Mouse (Mus musculus): Measurements from ENCODE around the gene Uts2r.

Uts2r gene

DNA sequence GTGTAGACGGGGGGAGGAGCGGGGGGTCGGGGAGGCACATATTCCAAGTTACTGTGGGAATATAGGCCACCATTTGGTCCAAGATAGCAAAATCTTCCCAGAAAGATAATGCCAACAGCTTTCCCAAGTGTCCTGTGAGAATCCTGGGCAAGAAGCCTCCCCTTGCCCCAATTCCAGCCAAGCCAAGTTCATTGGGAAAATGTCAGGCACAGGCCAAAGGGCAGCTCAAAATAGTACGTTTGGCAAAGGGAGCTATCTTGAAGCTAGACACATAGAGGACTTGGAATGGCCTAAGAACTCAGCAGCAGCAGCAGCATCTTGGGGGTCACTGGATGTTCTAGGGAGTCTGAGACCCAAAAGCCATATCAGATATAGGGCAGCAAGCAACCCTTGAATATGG lies 3.7 kb downstream of the Uts2r start:
- no peak for DNase-seq (ENCODE audit: low read depth, low spot score)

DNA sequence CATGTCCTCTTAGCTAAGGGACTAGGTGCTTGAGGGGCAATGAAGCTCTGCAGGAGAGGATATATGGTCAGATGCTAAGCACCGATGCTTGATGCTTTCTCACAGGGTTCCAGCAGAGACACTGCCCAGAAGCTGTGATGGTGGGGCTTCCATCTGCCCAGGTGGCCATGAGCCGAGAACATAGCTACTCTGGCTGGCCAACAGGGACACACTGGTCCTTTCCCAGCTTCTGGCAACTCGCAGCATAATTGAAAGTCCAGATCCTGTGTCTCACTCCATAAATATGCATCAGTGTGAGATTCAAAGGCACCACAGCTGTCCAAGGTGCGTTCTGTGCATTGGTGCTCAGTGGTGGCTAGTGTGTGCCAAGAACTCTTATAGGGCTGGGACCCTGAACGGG lies 13.1 kb downstream of the Uts2r start:
- no peak for DNase-seq (ENCODE audit: low read depth, low spot score)

DNA sequence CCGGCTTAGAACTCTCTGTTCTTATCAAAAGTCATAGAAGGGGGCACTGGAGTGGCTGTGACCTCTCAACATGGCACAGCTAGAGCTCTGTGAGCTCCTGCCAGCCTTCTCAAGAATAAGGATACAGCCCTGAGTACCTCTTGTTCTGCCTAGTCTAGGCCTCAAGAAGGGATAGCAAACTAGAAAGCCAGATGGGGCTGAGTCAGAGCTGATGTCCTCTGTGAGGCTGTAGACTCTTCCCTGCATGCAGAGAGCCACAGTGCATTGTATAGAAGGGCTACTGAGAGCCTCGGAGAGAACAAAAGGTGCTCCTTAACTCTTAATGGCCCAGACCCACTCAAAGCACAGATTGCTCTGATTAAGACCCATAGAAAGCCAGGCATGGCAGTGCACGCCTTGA lies 14.2 kb downstream of the Uts2r start:
- DNase-seq (ENCODE audit: low read depth, low spot score), result no peak

DNA sequence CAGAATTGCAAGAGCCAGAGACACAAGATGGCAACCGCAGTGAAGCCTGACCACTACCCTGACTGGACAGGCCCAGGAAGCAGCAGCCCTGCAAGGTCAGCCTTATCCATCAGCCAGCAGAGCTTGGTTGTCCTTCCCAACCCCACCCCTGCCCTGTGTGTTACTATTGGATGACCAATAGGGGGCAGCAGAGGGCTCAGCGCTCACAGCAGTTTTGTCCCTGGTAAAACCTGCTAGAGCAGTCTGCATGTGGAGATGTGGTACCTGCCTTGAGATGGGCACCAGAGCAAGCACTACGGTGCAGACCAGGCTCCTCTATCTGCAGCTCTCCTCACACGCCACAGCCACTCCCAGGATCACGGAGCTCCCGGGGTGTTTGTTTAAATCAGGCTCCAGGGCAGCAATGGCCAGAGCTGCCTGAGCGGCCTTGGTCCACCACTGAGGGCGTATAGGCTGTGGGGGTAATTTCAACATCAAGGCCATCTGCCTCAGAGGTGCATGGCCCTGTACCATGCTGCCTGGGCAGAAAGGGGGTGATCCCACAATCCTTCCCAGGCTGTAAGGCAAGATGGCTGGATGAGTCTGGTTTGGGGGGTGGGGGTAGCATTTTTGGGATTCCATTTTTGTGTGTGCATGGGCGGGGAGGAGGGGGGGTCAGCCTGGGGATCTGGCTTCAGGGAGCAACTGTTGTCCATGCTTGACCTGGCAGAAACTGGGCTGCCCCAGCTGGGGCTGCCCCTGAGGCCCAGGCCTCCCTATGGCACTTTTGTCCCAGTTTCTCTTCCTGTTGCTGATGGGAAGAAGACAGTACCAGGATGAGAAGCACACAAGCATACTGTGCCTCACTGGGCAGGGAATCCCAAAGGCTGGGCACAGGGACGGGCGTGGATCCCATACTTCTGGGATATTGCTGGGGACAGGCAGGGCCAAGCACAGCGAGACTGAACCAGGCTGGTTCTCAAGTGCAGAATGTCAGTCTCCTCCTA lies 16.5 kb downstream of the Uts2r start:
- peak; percentile 54 for DNase-seq (ENCODE audit: low read depth, low spot score)

DNA sequence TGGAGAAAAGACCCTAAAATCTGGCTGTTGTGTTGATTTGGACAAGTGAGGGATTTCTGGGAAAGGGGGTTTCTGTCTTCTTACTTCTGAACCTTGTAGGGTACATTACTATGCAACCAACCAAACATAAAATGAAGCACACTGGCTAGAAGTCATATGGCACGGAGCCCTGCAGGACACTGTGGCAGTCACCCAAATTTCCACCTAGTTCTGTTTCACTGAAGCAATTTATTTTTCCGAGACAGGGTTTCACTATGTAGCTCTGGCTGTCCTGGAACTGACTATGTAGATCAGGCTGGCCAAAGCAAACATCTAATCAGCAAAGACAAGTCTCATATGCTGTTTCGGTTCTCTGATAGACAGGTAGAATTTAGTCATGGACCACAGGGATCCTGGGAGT lies 29.6 kb downstream of the Uts2r start:
- no peak for DNase-seq (ENCODE audit: low read depth, low spot score)

DNA sequence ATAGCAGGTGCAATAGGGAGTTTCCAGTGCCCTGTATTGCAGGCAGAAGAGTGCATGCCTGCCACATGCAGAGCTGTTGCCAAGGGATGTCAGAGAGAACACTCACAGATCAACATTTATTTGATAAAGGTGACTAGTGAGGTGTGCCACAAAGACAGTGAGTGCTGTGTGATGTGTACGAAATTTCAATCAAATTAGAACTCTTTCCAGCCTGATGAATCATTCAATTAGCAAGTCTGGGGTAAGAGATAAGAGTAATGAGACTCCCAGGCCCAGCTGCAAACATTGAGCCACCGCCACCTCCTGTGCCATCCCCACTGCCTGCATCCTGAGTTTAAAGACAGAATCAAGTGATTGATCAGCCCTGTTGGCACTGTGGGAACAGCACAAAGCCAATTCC lies 32.7 kb downstream of the Uts2r start:
- DNase-seq (ENCODE audit: low read depth, low spot score), result no peak

DNA sequence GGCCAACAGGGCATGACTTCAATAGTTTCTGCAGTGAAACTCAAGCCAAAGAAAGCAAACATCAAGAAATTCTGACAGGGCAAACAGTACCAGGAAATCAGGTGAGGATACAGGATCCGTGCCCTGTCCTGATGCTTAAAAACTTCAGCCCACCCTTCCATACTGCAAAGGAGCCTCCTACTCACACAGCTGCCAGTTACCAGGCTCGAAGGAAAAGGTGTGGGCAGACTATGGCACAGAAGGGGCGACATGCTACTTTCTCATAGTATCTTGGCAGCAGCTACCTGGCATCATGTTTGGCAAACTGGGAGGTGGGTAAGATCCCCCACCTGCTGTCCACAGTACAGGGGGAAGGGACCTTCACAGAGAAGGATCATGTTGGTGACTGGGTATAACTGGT lies 33.3 kb downstream of the Uts2r start:
- no peak for DNase-seq (ENCODE audit: low read depth, low spot score)

DNA sequence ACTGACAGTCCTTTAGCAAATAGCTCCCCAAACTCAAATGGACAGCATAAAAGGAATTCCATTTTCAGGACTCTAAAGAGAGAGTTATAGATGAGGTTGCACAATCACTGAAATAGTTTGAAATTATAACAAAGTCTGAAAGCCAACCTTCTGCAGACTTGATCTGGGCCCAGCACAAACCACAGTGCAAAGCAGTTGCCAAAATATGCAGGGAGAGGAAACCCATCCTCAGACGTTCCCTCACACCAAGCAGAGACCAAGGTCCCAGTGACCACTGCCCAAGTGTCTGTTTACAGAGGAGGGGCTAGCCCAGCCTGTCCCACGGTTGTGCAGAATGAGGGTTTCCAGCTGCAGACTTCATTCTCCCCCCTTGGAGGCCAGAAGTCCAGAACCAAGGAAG lies 38.6 kb downstream of the Uts2r start:
- no peak for DNase-seq (ENCODE audit: low read depth, low spot score)

DNA sequence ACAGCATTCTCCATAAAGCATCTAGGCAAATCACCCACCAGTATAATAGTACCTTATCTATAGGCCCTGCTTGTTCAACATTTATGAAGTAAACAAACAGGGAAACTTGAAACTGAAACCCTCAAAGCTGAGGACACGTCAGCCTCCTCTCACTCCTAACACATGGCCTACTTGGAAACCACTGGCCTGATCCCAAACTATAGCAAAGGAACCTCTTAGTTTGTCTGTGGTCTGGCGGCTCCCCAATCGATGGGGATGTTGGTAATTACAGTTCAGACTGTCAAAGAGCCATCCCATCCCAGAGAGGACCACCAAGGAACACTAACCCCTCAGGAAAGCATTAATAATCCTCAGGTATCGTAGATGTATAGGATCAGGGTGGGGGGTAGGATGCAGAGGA lies 39.8 kb downstream of the Uts2r start:
- no peak for DNase-seq (ENCODE audit: low read depth, low spot score)

DNA sequence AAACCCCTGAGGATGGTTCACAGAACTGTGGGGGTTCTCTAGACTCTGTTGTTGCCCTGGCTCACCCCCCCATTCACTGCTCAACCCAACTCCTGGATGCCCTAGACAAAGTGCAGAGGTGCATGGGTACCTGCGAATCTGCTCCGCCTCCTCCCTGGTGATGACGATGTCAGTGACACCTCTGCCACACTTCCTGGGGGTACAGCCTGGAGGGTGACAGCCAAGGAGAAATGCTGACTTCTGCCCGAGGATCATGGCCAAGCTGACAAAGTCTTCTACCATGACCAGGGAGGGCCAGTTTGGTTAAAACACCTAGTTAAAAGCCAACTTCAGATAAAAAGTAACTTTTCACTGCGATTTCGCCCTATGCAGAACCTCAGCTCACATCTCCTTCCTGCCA lies 40.7 kb downstream of the Uts2r start:
- DNase-seq (ENCODE audit: low read depth, low spot score), result no peak

DNA sequence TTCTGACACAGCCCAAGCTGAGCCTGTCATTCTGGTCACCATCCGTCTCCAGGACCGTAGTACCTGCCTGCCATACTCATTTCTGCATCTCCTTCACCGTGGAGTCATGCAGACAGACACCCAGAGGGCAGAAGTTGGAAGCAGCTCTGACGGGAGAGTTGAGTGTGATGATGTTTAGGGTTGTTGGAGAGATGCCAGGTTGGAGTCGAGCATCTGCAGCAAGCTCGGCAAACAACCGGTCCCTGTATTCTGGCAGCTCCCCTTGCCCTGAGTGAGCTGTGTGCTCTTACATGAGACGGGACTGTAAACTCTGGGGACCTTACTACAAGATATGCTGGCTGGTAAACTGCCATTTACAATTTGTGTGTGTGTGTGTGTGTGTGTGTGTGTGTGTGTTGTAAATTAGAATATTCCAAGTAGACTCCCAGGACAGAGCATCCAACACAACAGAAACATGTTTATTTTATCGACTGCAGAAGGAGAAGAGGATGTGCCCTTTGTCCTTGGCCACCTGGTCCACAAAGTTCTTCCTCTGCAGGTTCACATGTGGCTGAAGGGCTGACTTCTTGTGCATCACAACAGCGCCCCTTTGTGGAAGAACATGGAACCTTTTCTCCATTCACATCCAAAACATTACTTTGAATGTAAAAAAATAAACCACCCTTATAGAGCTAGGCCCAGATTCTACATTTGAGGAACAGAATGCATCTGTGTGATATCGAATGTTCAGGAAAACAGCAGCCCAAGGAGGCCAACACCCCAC lies 41.5 kb downstream of the Uts2r start:
- peak; percentile 33 for DNase-seq (ENCODE audit: low read depth, low spot score)

DNA sequence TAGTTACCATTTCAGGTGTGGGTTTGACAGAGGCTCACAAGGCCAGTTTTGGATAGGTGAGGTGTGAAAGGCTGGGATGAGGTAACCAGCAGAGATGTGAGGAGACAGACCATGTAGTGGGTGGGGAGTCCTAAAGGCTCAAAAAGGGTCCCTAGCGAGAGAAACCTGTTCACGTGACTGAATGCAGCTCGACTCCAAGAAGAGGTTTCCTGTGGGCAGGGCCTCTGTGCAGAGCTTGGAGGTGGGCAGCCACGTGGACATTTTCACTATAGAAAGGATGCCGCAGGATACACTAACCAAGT lies 43.7 kb downstream of the Uts2r start:
- DNase-seq (ENCODE audit: low read depth, low spot score), result no peak

DNA sequence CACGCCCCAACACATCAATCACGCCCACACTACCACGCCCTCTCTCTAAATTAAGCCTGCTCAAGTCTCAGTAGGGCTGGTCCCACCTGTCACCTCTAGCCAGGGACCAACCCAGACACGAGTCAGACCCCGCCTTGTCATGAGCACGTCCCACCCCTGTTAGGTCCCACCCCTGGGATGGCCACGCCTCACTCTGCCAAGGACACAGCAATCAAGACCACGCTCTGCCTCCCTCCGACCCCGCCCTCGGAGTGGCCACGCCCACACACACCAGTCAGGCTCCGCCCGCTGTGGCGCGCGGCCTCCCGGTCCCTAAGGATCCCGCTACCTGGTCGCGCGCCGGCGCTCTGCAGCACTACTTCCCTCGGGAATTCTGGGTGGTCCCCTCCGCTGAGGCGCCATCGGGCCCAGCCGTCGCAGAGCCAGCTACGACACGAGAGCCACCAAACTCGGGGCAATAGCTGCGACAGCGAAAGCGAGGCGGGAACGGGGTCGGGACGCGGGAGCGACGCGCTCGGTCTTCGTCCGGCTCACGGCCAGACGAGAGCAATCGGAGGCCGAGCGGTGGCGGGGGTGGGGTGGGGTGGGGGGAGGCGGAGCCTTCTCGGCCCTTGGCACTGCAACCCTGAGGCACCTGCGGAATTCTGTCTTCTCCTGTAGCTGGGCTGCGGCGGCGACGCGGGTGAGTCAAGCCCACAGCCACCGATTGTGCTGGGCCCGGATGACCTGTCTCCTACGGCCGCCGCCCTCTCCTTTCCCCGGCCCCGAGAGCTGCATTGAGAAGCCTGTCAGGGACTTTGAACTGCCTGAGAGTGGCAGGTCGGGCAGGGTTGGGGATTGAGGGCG lies 44.3 kb downstream of the Uts2r start, which contains the start of the genes Hexdc and Ogfod3:
Gene Hexdc (plus strand): TSS at position 273 of the 846 bp plus-strand sequence.
Gene Ogfod3 (minus strand): TSS at position 551 of the 846 bp plus-strand sequence.
- peak; percentile 99 for DNase-seq (ENCODE audit: low read depth, low spot score)
